Mouse (Mus musculus) stomach, postnatal 0 days (tissue): ENCODE results near the gene Ddx17.
A peak's percentile ranks its signal among the peaks of the same experiment; 100 is the strongest.

Experiments
- CTCF ChIP-seq: IDR thresholded peaks from 2 replicates; pipeline ENCODE4 v1.5.1; 2016; ENCODE audit warnings: antibody characterized with exemption, low read depth, mild to moderate bottlenecking, moderate library complexity
- EP300 ChIP-seq: optimal IDR thresholded peaks from 2 replicates; pipeline ENCODE3; 2016; ENCODE audit warnings: antibody characterized with exemption

DNA sequence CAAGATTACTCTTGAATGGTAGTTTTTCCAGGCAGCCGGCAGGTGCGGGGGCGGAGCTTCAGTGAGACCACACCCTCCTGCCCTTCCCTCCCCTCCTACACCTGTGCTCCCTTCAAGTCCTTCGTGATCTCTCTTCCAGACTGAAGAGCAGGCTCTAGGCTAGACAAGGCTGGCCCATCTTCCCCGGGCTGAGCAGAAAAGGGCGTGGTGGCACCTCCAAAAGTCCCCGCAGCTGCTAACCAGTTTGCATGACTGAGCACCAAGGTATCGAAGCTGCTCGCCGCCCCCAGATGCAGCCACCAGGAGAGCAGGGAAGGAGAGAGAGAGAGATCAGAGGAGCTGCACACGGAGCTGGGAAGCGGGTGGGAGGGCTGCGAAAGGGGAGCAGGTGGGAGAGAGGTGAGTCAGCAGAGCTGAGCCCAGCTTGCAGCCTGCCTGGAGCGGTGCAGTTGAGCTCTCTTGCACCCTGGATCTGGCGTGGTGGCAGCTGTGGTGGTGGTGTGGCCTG, 65.3 kb downstream of the Ddx17 start:
- TF ChIP-seq CTCF (0 out of 2 replicates have a peak, but pooled peaks have one; percentile 0), EP300 (no peak)
